Mouse (Mus musculus) Muller cell, postnatal 12 days (primary cell): ENCODE results near the gene Best3.
"Not testable (repeated sequence)": the region's sequence is repeated elsewhere in the genome, so short reads cannot be mapped to it uniquely, and the experiment has no call there.

Experiments
- DNase-seq: peaks from one replicate; pipeline ENCODE4 v3.0.0-alpha.2; 2015; ENCODE audit errors: inconsistent ontology term

Gene Best3

DNA sequence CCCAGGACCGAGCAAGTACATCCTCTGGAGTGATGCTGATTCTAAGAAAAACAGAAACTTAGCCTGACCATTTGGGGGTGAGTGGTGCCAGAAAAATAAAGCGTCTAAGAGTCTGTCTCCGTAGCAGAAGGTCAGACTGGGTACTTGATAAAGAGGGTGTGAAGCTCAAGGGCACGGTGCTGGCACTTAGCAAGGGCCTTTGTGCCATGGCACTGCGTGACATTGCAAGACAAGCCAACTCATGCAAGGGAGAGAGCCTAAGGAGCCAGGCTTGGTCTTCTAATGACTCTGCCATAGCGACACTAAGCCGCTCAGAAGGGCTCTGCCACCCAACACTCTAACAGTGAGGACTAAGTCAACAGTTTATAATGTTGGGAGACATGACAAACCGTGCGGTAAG is 7.3 kb upstream of the Best3 start:
- no peak for DNase-seq

DNA sequence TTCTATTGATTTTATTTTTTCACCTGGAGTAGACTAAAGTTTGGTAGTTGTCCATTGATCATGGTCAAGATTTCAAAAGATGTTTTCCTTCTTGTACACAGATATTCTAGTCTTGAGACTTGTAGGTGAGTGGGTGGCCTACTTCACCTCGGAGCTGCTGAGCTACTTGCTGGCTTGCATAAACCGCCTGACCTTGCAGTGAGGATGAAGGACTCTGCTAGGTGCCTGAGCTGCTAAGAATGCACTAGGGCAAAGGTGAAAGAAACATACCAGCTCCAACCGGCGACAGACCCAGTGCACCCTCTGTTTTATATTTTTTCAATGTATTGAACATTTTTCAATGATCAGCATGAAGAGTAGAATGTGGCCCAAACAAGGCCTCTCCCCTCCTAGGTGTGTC is 5.8 kb upstream of the Best3 start:
- DNase-seq: no peak

DNA sequence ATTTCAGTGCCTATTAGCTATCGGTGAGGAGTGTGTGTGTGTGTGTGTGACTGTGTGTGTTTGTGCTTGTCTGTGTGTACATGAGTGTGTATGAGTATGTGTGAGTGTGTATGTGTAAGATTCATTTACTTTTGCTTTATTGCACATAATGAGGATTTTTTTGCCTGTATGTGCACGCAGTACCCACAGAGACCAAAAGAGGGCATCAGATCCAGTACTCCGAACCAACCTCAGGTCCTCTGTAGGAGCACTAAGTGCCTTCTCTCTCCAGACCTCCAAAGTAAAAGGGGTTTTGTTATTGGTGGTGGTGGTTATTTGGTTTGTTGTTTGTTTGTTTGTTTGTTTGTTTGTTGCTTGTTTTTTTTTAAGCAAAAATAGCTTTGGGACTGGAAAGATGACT is 5.2 kb upstream of the Best3 start:
- DNase-seq: no peak

GRCm38 (mm10) chr10:116982526-116982925 is 3.6 kb upstream of the Best3 start:
- DNase-seq: peak; percentile 62

DNA sequence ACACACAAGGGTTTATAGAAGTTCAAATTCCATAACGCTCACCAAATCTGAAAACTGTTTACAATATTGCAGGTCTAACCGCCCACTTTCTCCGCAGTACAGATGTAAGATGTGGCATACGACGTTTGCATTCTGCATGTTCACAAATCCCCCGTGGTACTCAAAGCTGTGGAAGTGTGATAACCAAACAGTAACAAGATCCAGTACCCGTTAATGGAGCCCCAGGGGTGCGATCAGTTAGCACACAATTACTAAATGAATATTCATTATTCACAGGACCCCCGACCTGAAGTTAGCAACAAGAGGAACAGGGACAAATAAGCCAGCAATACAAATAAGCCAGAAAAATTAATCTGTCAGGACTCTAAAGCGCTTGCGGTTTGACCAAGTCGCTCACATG is 1.3 kb upstream of the Best3 start:
- DNase-seq: no peak

DNA sequence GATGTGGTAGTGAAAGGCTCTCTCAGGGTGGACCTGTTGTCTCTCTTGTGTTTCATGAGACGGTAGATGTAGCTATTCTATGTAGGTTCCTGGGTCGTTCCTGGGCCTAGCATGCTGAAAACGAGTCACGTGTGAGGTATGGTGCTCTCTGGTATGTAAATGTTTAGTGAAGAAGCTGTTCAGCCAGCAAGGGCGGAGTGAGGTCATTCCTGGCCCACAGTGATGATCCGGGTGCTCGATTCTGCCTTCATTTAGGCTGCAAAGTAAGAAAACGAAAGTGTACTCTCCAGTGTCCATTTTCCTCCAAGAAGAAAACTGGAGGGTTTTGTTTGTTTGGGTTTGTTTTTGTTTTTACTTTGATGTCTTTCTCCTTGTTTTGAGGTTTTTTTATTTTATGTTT is 7.9 kb downstream of the Best3 start:
- no peak for DNase-seq

GRCm38 (mm10) chr10:116995162-116995561 is 9.0 kb downstream of the Best3 start:
- no peak for DNase-seq

GRCm38 (mm10) chr10:116995584-116996235 is 9.6 kb downstream of the Best3 start:
- DNase-seq: peak; percentile 73

GRCm38 (mm10) chr10:116996236-116996600 is 10.1 kb downstream of the Best3 start:
- DNase-seq: peak; percentile 81

- DNase-seq: no peak
Measured at GRCm38 (mm10) chr10:116998716-116999455, 12.8 kb downstream of the Best3 start.

DNA sequence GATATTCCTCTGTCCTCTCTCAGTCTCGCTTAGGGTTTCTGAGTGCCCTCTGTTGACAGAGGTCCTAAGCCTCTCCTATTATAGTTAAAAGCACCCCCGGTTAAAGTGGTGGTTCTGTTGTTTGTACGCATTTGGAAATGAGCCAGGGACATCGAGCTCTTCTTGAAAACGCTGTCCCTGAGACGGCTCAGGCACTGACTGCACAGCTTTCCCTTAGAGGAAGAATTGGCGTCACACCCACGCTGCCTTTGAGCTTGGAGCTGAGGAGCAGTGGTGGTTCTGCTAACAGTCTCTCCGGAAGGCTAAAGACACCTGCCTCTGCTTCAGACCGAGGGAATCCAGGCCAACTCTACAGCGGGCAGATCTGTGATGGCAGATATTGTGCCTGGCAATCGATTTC is 14.9 kb downstream of the Best3 start:
- DNase-seq: no peak

- no peak for DNase-seq
Measured at GRCm38 (mm10) chr10:117004695-117005094, 18.6 kb downstream of the Best3 start.

GRCm38 (mm10) chr10:117005707-117006464 is 19.8 kb downstream of the Best3 start:
- no peak for DNase-seq

DNA sequence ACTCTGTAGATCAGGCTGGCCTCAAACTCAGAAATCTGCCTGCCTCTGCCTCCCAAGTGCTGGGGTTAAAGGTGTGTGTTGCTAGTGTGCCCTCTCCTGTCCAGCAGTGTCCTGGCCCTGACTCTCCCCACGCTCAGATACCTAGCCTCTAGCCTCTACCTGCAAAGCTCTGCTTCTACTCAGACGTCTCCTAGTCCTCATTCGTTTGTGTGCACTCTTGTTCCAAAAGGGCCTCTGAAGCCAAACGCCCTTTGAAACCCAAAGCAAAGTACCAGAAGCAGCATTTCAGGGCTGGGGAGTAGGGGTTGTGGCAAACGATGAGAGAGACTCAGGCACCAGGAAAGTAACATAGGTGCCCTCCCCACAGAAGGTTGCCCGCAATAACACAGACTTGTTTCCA is 23.6 kb downstream of the Best3 start:
- no peak for DNase-seq

GRCm38 (mm10) chr10:117011047-117011446 is 24.9 kb downstream of the Best3 start:
- DNase-seq: no peak

GRCm38 (mm10) chr10:117013689-117014390 is 27.7 kb downstream of the Best3 start:
- DNase-seq: peak; percentile 14

DNA sequence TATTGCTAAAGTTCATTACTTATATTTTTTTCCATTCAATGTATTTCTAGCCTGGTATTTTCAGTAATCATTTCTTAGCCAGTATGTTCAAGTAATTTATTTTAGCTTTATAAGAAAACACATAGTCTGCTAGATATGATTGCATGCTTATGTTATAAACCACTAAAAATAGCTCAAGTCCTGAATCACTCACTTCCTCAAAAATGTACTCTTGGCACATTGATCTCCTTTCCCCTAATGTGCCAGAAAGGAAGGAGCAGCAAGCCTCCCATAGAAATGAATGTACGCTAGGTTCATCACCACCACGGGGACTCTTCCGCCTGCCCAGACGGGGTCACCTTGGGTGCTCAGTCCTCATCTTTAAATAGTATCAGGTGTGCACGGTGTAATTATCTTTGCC is 28.5 kb downstream of the Best3 start:
- no peak for DNase-seq

DNA sequence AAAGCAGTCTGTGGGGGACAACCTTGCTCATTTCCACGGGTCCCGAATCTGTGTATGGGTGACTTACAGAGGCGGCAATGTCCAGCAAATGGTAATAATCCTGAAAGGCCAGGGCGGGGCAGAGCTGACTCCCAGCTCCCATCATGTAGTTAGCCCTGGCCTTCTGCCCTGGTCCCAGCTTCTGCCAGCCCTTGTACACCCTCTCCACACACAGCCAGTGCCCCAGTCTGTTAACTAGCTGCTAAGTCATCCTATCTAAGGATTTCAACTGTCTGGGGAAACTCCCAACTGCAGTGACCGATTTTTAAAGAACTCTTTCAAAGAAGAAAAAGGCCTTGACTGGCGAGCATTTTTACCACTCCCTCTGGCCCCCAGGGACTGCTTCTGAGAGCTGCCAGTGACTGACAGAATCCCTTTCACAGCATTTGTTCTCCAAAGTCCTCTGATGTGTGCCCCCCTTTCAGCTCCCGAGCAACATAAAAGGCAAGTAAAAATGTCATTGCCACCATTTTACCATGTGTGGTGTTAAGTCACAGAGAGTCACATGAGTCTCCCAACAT is 32.2 kb downstream of the Best3 start:
- no peak for DNase-seq

DNA sequence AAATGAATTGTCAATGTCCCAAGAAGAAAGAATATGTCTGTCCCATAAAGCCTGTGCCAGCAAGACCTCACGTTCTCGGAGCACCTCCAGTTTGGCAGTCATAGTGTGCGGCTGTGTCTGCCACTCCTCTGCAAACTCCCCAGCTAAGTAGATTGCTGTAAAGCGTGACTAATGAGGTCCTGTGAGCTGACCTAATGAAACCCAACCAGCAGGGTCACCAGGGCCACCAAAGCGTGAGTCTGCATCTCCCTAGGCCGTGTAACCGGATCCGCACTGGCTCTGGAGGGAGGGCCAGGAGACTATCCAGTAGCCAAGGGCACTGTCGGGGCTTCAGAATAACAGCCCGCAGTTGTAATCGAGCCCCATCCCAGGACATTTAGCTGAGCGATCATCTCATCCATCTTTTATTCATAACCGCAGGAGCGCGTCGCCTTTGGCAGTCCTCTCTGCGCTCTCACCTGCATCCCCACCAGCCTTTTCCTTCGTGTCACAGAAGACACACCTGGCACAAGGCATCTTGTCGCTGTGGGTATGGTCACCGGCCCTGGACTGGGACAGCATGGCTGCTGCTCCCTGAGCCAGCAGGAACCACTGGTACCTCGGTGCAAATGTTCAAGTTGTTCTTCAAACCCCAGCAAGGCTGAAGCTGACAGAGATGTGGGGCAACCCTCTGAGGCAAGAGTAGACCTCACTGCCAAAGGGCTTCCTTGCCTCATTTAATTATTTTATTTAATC is 35.1 kb downstream of the Best3 start:
- DNase-seq: peak; percentile 66

GRCm38 (mm10) chr10:117023693-117024092 is 37.6 kb downstream of the Best3 start:
- DNase-seq: peak; percentile 74

DNA sequence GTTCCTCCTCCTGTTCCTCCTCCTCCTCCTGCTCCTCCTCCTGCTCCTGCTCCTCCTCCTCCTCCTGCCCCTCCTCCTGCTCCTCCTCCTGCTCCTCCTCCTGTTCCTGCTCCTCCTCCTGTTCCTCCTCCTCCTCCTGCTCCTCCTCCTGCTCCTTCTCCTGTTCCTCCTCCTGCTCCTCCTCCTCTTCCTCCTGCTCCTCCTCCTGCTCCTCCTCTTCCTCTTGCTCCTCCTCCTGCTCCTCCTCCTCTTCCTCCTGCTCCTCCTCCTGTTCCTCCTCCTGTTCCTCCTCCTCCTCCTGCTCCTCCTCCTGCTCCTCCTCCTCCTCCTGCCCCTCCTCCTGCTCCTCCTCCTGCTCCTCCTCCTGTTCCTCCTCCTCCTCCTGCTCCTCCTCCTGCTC is 39.7 kb downstream of the Best3 start:
- not testable (repeated sequence) for DNase-seq
